Mouse (Mus musculus): ENCODE results near the gene Diaph2. TPM values are rescaled to one million over a fixed set of nuclear protein-coding genes. Genes with fewer than 3 reads are reported as not detected.
"Not testable (repeated sequence)": the region's sequence is repeated elsewhere in the genome, so short reads cannot be mapped to it uniquely, and the experiment has no call there.

Gene Diaph2
- polyA plus RNA-seq, 1 experiment from 2014 or later = 3.0 TPM

GRCm38 (mm10) chrX:129762649-129763048, 13.1 kb downstream of the Diaph2 start:
- no peak for ATAC-seq (ENCODE audit: low FRiP score)
- Histone ChIP-seq H3K9ac (replicated peaks) (no peak overlapping the region), H3K27me3 (replicated peaks) (no peaks in the 10 kb centered on the region), H3K4me3 (replicated peaks) (no peak overlapping the region), H3K4me1 (no peaks in the 10 kb centered on the region), H3K27ac (replicated peaks) (no peak overlapping the region), H3K4me2 (no peak overlapping the region), H3K36me3 (no peaks in the 10 kb centered on the region), H3K9me3 (replicated peaks) (no peaks in the 10 kb centered on the region)
- 88% methylated on average over 2 of the region's 2 CpGs for WGBS

GRCm38 (mm10) chrX:129765378-129765777, 15.8 kb downstream of the Diaph2 start:
- no peak overlapping the region for H3K9ac ChIP-seq (replicated peaks)
- no peak overlapping the region for H3K4me2 ChIP-seq
- WGBS = 64% methylated on average over 2 of the region's 2 CpGs
- no peak overlapping the region for H3K4me3 ChIP-seq (replicated peaks)
- H3K36me3 ChIP-seq = no peaks in the 10 kb centered on the region
- H3K9me3 ChIP-seq (replicated peaks) = no peaks in the 10 kb centered on the region
- no peak for ATAC-seq (ENCODE audit: low FRiP score)
- H3K4me1 ChIP-seq = no peaks in the 10 kb centered on the region
- no peaks in the 10 kb centered on the region for H3K27me3 ChIP-seq (replicated peaks)
- no peak overlapping the region for H3K27ac ChIP-seq (replicated peaks)

GRCm38 (mm10) chrX:129766811-129767210, 17.3 kb downstream of the Diaph2 start:
- no peaks in the 10 kb centered on the region for H3K9me3 ChIP-seq (replicated peaks)
- WGBS = 62% methylated on average over 1 of the region's 1 CpGs
- no peaks in the 10 kb centered on the region for H3K4me1 ChIP-seq
- no peak overlapping the region for H3K4me3 ChIP-seq (replicated peaks)
- H3K27me3 ChIP-seq (replicated peaks) = no peaks in the 10 kb centered on the region
- ATAC-seq (ENCODE audit: low FRiP score) = no peak
- no peak overlapping the region for H3K27ac ChIP-seq (replicated peaks)
- no peaks in the 10 kb centered on the region for H3K36me3 ChIP-seq
- H3K9ac ChIP-seq (replicated peaks) = no peak overlapping the region
- H3K4me2 ChIP-seq = no peak overlapping the region

- ATAC-seq (ENCODE audit: low FRiP score) = no peak
- Histone ChIP-seq H3K9me3 (replicated peaks) (no peaks in the 10 kb centered on the region), H3K4me3 (replicated peaks) (no peak overlapping the region), H3K36me3 (no peaks in the 10 kb centered on the region), H3K4me1 (no peaks in the 10 kb centered on the region), H3K27ac (replicated peaks) (no peak overlapping the region), H3K9ac (replicated peaks) (no peak overlapping the region), H3K4me2 (no peak overlapping the region), H3K27me3 (replicated peaks) (no peaks in the 10 kb centered on the region)
- WGBS = 28% methylated on average over 2 of the region's 2 CpGs
These were observed 21.1 kb downstream of the Diaph2 start for GRCm38 (mm10) chrX:129770625-129771024.

- no peak for ATAC-seq (ENCODE audit: low FRiP score)
- Histone ChIP-seq H3K9me3 (replicated peaks) (no peaks in the 10 kb centered on the region), H3K4me2 (no peak overlapping the region), H3K36me3 (no peaks in the 10 kb centered on the region), H3K27ac (replicated peaks) (no peak overlapping the region), H3K4me3 (replicated peaks) (no peak overlapping the region), H3K4me1 (no peaks in the 10 kb centered on the region), H3K27me3 (replicated peaks) (no peaks in the 10 kb centered on the region), H3K9ac (replicated peaks) (no peak overlapping the region)
- 58% methylated on average over 11 of the region's 11 CpGs for WGBS
These were observed 24.2 kb downstream of the Diaph2 start for GRCm38 (mm10) chrX:129773556-129774255.

GRCm38 (mm10) chrX:129774478-129774877, 24.9 kb downstream of the Diaph2 start:
- WGBS = 51% methylated on average over 3 of the region's 3 CpGs

GRCm38 (mm10) chrX:129776761-129777160, 27.2 kb downstream of the Diaph2 start:
- 85% methylated on average over 1 of the region's 1 CpGs for WGBS
- Histone ChIP-seq H3K4me1 (no peaks in the 10 kb centered on the region), H3K4me3 (replicated peaks) (no peak overlapping the region), H3K36me3 (no peaks in the 10 kb centered on the region), H3K4me2 (no peak overlapping the region), H3K9me3 (replicated peaks) (no peaks in the 10 kb centered on the region), H3K27ac (replicated peaks) (no peak overlapping the region), H3K27me3 (replicated peaks) (no peaks in the 10 kb centered on the region), H3K9ac (replicated peaks) (no peak overlapping the region)
- no peak for ATAC-seq (ENCODE audit: low FRiP score)

More at GRCm38 (mm10) chrX:129774478-129774877, 24.9 kb downstream of the Diaph2 start:
- Histone ChIP-seq H3K27ac (replicated peaks) (no peak overlapping the region), H3K36me3 (no peaks in the 10 kb centered on the region), H3K27me3 (replicated peaks) (no peaks in the 10 kb centered on the region), H3K4me1 (no peaks in the 10 kb centered on the region), H3K4me2 (no peak overlapping the region), H3K4me3 (replicated peaks) (no peak overlapping the region), H3K9me3 (replicated peaks) (no peaks in the 10 kb centered on the region), H3K9ac (replicated peaks) (no peak overlapping the region)
- no peak for ATAC-seq (ENCODE audit: low FRiP score)

- no peak overlapping the region for H3K4me3 ChIP-seq (replicated peaks)
- no peak overlapping the region for H3K27ac ChIP-seq (replicated peaks)
- H3K9ac ChIP-seq (replicated peaks) = no peak overlapping the region
- no peaks in the 10 kb centered on the region for H3K9me3 ChIP-seq (replicated peaks)
- WGBS = 90% methylated on average over 4 of the region's 4 CpGs
- no peaks in the 10 kb centered on the region for H3K27me3 ChIP-seq (replicated peaks)
- H3K4me1 ChIP-seq = no peaks in the 10 kb centered on the region
- ATAC-seq (ENCODE audit: low FRiP score) = no peak
- no peaks in the 10 kb centered on the region for H3K36me3 ChIP-seq
- no peak overlapping the region for H3K4me2 ChIP-seq
These were observed 27.9 kb downstream of the Diaph2 start for GRCm38 (mm10) chrX:129777404-129777962.

GRCm38 (mm10) chrX:129781844-129782243, 32.3 kb downstream of the Diaph2 start:
- Histone ChIP-seq H3K36me3 (no peaks in the 10 kb centered on the region), H3K9ac (replicated peaks) (no peak overlapping the region), H3K4me1 (no peaks in the 10 kb centered on the region), H3K9me3 (replicated peaks) (no peaks in the 10 kb centered on the region), H3K27ac (replicated peaks) (no peak overlapping the region), H3K4me2 (no peak overlapping the region), H3K4me3 (replicated peaks) (no peak overlapping the region), H3K27me3 (replicated peaks) (no peaks in the 10 kb centered on the region)
- 85% methylated on average over 2 of the region's 2 CpGs for WGBS
- no peak for ATAC-seq (ENCODE audit: low FRiP score)

GRCm38 (mm10) chrX:129784062-129784461, 34.5 kb downstream of the Diaph2 start:
- Histone ChIP-seq H3K9me3 (replicated peaks) (no peaks in the 10 kb centered on the region), H3K36me3 (no peaks in the 10 kb centered on the region), H3K4me2 (no peak overlapping the region), H3K4me1 (no peaks in the 10 kb centered on the region), H3K27me3 (replicated peaks) (no peaks in the 10 kb centered on the region), H3K27ac (replicated peaks) (no peak overlapping the region), H3K9ac (replicated peaks) (no peak overlapping the region), H3K4me3 (replicated peaks) (no peak overlapping the region)
- 89% methylated on average over 5 of the region's 5 CpGs for WGBS
- ATAC-seq (ENCODE audit: low FRiP score) = no peak

- not testable (repeated sequence) for H3K27ac ChIP-seq (replicated peaks); H3K4me1 ChIP-seq; H3K36me3 ChIP-seq; H3K4me2 ChIP-seq; H3K9me3 ChIP-seq (replicated peaks); H3K27me3 ChIP-seq (replicated peaks); H3K4me3 ChIP-seq (replicated peaks); H3K9ac ChIP-seq (replicated peaks); ATAC-seq (ENCODE audit: low FRiP score)
- 94% methylated on average over 2 of the region's 2 CpGs for WGBS
These were observed 50.4 kb downstream of the Diaph2 start for GRCm38 (mm10) chrX:129799920-129800319.

- Histone ChIP-seq H3K27ac (replicated peaks) (no peak overlapping the region), H3K9me3 (replicated peaks) (no peaks in the 10 kb centered on the region), H3K4me1 (no peaks in the 10 kb centered on the region), H3K9ac (replicated peaks) (no peak overlapping the region), H3K36me3 (no peaks in the 10 kb centered on the region), H3K4me3 (replicated peaks) (no peak overlapping the region), H3K4me2 (no peak overlapping the region), H3K27me3 (replicated peaks) (no peaks in the 10 kb centered on the region)
- no peak for ATAC-seq (ENCODE audit: low FRiP score)
- WGBS = 36% methylated on average over 2 of the region's 2 CpGs
These were observed 82.4 kb downstream of the Diaph2 start for GRCm38 (mm10) chrX:129831903-129832302.
